Mouse (Mus musculus) myocyte (in vitro differentiated cells): Measurements from ENCODE around the gene G0s2. TPM values are rescaled to one million over a fixed set of nuclear protein-coding genes. Genes with fewer than 3 reads are reported as not detected.

Experiments
- H3K27me3 ChIP-seq: one replicate; pipeline ENCODE4 v1.6.1; 2011; ENCODE audit not compliant: control insufficient read depth, insufficient read depth, insufficient read length
- H3K36me3 ChIP-seq: one replicate; pipeline ENCODE4 v1.6.1; 2011; ENCODE audit not compliant: control insufficient read depth, insufficient read depth
- H3K4me2 ChIP-seq: one replicate; pipeline ENCODE4 v1.6.1; 2011; ENCODE audit warnings: low read depth, control low read depth
- H3K4me3 ChIP-seq: one replicate; pipeline ENCODE4 v1.5.1; 2011; ENCODE audit warnings: mild to moderate bottlenecking, control low read depth, moderate library complexity
- H3K79me2 ChIP-seq: one replicate; pipeline ENCODE4 v1.6.1; 2011; ENCODE audit not compliant: control insufficient read depth, insufficient read depth
- H3ac ChIP-seq: one replicate; pipeline ENCODE4 v1.6.1; 2011; ENCODE audit not compliant: control insufficient read depth, insufficient read length
- CEBPB ChIP-seq: IDR thresholded peaks from 2 replicates; pipeline ENCODE4 v1.6.1; 2011; ENCODE audit warnings: mild to moderate bottlenecking, moderate library complexity; ENCODE audit not compliant: poor library complexity, insufficient read depth, severe bottlenecking
- E2F4 ChIP-seq: IDR thresholded peaks from one replicate; pipeline ENCODE4 v1.6.1; 2011; ENCODE audit warnings: mild to moderate bottlenecking, control low read depth, moderate library complexity; ENCODE audit not compliant: insufficient read depth
- MAX ChIP-seq: IDR thresholded peaks from one replicate; pipeline ENCODE4 v1.6.1; 2011; ENCODE audit warnings: low read depth, mild to moderate bottlenecking, control low read depth
- MYOD1 ChIP-seq, 3 experiments: IDR thresholded peaks; one replicate each; pipeline ENCODE4 v1.6.1; 2011; ENCODE audit warnings: control low read depth in 2 of 3, low read depth in 2 of 3, mild to moderate bottlenecking in 2 of 3, moderate library complexity in 1 of 3; ENCODE audit not compliant: insufficient read length in 2 of 3, control insufficient read depth in 1 of 3
- MYOG ChIP-seq, 3 experiments: IDR thresholded peaks; one replicate each; pipeline ENCODE4 v1.6.1; 2011; ENCODE audit warnings: control low read depth in 2 of 3, low read depth in 2 of 3, mild to moderate bottlenecking in 2 of 3; ENCODE audit not compliant: insufficient read length in 2 of 3, control insufficient read depth in 1 of 3, insufficient read depth in 1 of 3
- POLR2A ChIP-seq: IDR thresholded peaks from one replicate; pipeline ENCODE4 v1.6.1; 2011; ENCODE audit warnings: low read depth, mild to moderate bottlenecking, control low read depth, moderate library complexity; ENCODE audit not compliant: insufficient read length
- POLR2AphosphoS2 ChIP-seq: IDR thresholded peaks from one replicate; pipeline ENCODE4 v1.6.1; 2011; ENCODE audit warnings: low read depth, control low read depth; ENCODE audit not compliant: insufficient read length
- REST ChIP-seq: IDR thresholded peaks from one replicate; pipeline ENCODE4 v1.6.1; 2011; ENCODE audit warnings: mild to moderate bottlenecking, control low read depth, moderate library complexity; ENCODE audit not compliant: insufficient read depth, insufficient read length
- SRF ChIP-seq: IDR thresholded peaks from one replicate; pipeline ENCODE4 v1.6.1; 2011; ENCODE audit warnings: low read depth; ENCODE audit not compliant: control insufficient read depth, insufficient read length
- TCF12 ChIP-seq: IDR thresholded peaks from one replicate; pipeline ENCODE4 v1.6.1; 2011; ENCODE audit warnings: mild to moderate bottlenecking, control low read depth; ENCODE audit not compliant: poor library complexity, insufficient read depth, severe bottlenecking
- TCF3 ChIP-seq: IDR thresholded peaks from one replicate; pipeline ENCODE4 v1.6.1; 2011; ENCODE audit warnings: low read depth, control low read depth; ENCODE audit not compliant: insufficient read length
- USF1 ChIP-seq: IDR thresholded peaks from one replicate; pipeline ENCODE4 v1.6.1; 2011; ENCODE audit warnings: low read depth, mild to moderate bottlenecking, control low read depth, moderate library complexity
- polyA plus RNA-seq: library from polyadenylated mRNA; unstranded; fragments of >200 nt; fragmentation: generic; extraction: Trizol; gene quantifications from one replicate; pipeline ENCODE4 v1.2.1, GENCODE M21; 2012; ENCODE audit warnings: missing spikeins

Gene G0s2
- polyA plus RNA-seq, 1 experiment: 206 TPM

DNA sequence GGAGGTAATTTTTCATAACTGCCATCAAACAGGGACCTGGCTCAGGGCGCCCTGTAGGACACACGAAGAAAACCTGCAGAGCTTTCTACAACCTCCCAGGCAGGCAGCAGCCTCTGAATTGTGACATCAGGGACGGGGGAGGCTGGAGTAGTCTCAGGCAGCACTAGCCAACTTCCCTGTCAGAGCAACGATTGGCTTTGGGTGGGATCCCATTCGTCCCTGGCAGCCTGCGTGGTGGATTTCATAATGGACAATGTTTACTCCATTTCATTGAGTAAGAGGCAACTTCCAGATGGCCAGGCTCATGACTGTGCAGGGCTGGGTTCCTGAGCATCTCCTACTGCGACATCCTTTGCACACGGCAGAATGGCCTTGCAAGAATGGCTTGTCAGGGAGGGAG is 30.8 kb downstream of the G0s2 start:
- TF ChIP-seq MYOG (IDR thresholded peaks at IDR 0.05; ENCODE audit: control insufficient read depth in 1 of 3, insufficient read depth in 1 of 3, insufficient read length in 2 of 3, low read depth in 2 of 3): no peak
- no peak for TF ChIP-seq POLR2AphosphoS2
- TF ChIP-seq E2F4: no peak
- TF ChIP-seq POLR2A: no peak
- no peak for TF ChIP-seq SRF
- no peak for TF ChIP-seq MYOD1 (IDR thresholded peaks at IDR 0.05; ENCODE audit: control insufficient read depth in 1 of 3, insufficient read length in 2 of 3, low read depth in 2 of 3)
- no peak for TF ChIP-seq USF1
- TF ChIP-seq TCF3: no peak
- no peak for TF ChIP-seq TCF12
- H3ac ChIP-seq: no peak overlapping the region
- H3K4me3 ChIP-seq: no peak overlapping the region
- H3K4me2 ChIP-seq: no peak overlapping the region
- no peaks in the 10 kb centered on the region for H3K36me3 ChIP-seq
- H3K79me2 ChIP-seq: no peaks in the 10 kb centered on the region
- H3K27me3 ChIP-seq: no peaks in the 10 kb centered on the region

DNA sequence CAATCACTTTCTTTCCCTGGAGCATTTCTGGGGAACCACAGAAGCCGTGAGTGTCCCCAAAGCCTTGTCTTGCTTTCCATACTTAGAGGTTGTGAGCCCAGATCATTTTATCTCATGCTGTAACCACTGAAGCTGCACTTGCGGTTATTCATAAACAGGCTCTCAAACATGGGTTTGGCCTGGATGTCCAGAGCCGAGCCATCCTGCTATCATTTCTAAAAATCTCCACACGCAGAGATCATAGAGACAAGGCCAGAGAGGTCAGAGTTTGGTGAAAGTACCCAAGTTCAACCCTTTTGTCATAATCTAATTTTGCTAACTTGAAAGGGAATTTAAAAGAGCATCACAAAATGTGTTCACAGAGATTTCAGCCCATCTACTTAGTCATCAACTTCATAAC is 31.6 kb downstream of the G0s2 start:
- no peaks in the 10 kb centered on the region for H3K36me3 ChIP-seq
- H3ac ChIP-seq: no peak overlapping the region
- H3K4me2 ChIP-seq: no peak overlapping the region
- no peaks in the 10 kb centered on the region for H3K79me2 ChIP-seq
- no peaks in the 10 kb centered on the region for H3K27me3 ChIP-seq
- TF ChIP-seq POLR2A (no peak), MYOG (IDR thresholded peaks at IDR 0.05; ENCODE audit: control insufficient read depth in 1 of 3, insufficient read depth in 1 of 3, insufficient read length in 2 of 3, low read depth in 2 of 3) (no peak), CEBPB (no peak), MAX (no peak), MYOD1 (IDR thresholded peaks at IDR 0.05; ENCODE audit: control insufficient read depth in 1 of 3, insufficient read length in 2 of 3, low read depth in 2 of 3) (no peak), POLR2AphosphoS2 (no peak), E2F4 (no peak), USF1 (no peak), REST (no peak), SRF (no peak), TCF12 (no peak), TCF3 (no peak)
- no peak overlapping the region for H3K4me3 ChIP-seq

DNA sequence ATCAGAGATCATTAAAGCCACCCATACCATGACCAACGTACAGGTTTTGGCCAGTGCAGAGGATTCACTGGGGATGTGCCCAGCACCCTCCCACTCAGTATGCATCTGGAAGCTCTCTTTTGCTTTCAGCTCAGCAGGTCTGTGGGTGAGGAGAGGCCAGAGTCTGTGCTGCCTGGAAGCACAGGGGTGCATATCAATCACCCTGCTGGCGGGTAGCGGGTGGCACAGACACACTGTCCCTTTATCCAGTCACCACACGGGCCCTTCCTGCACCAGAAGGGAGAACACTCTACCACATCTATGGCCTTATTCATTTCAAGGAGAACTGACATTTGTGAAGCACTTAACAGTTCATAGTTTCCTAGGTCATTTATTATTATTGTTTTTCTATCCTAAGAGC is 34.6 kb downstream of the G0s2 start:
- Histone ChIP-seq H3K27me3 (no peaks in the 10 kb centered on the region), H3K36me3 (no peaks in the 10 kb centered on the region), H3K79me2 (no peaks in the 10 kb centered on the region), H3K4me2 (no peak overlapping the region), H3ac (no peak overlapping the region), H3K4me3 (no peak overlapping the region)
- TF ChIP-seq SRF: no peak
- TF ChIP-seq E2F4: no peak
- no peak for TF ChIP-seq TCF12
- no peak for TF ChIP-seq POLR2A
- TF ChIP-seq MYOD1 (IDR thresholded peaks at IDR 0.05; ENCODE audit: control insufficient read depth in 1 of 3, insufficient read length in 2 of 3, low read depth in 2 of 3): no peak
- TF ChIP-seq TCF3: no peak
- no peak for TF ChIP-seq MAX
- TF ChIP-seq USF1: no peak
- no peak for TF ChIP-seq REST
- no peak for TF ChIP-seq POLR2AphosphoS2
- TF ChIP-seq CEBPB: no peak
- TF ChIP-seq MYOG (IDR thresholded peaks at IDR 0.05; ENCODE audit: control insufficient read depth in 1 of 3, insufficient read depth in 1 of 3, insufficient read length in 2 of 3, low read depth in 2 of 3): no peak

DNA sequence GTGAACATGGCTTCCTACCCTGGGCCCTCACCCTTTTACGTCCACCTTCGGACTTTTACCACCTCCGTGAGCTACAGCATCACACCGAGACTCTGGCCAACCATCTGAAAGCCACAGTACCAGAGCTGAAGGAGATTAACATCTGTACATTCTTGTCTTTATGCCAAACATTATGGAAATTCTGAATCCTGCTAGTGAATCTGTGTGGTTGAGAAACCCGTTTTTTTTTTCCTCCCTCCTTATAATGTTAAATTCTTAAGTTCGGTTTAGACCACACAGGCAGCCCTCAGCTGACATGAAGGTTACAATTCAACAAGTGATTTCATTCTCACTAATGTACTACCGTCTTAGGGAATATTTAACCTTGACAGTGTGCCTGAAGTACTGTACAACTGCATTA is 38.1 kb downstream of the G0s2 start:
- Histone ChIP-seq H3ac (no peak overlapping the region), H3K4me2 (no peak overlapping the region), H3K79me2 (no peaks in the 10 kb centered on the region), H3K27me3 (no peaks in the 10 kb centered on the region), H3K4me3 (no peak overlapping the region), H3K36me3 (no peaks in the 10 kb centered on the region)
- no peak for TF ChIP-seq POLR2A
- no peak for TF ChIP-seq POLR2AphosphoS2
- no peak for TF ChIP-seq TCF12
- TF ChIP-seq MYOD1 (IDR thresholded peaks at IDR 0.05; ENCODE audit: control insufficient read depth in 1 of 3, insufficient read length in 2 of 3, low read depth in 2 of 3): no peak

DNA sequence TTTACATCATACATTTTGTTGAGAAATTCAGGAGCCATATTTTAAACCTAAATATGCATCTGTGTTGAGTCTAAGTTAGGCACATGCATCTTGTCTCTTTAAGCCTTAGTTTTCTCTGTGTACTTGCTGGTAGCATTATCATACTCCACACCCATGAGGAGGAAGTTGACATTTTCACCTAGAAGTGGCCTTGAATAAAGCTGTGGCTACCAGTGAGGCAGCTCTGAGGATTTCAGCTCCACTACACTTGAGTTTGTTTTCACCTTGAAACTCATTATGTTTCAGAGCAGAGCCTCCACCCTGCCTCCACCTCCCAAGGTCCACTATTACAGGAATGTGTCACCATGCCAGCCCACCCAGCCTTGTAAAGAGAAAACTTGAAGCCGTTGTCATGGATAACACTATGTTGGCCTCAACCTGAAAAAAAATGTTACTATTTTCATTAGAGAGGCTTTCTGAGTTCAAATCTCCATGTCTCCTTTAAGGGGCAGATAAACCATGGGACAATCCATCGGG is 38.8 kb downstream of the G0s2 start:
- Histone ChIP-seq H3K4me3 (no peak overlapping the region), H3K4me2 (no peak overlapping the region), H3K36me3 (no peaks in the 10 kb centered on the region), H3K27me3 (no peaks in the 10 kb centered on the region), H3K79me2 (no peaks in the 10 kb centered on the region), H3ac (no peak overlapping the region)
- TF ChIP-seq MYOG (IDR thresholded peaks at IDR 0.05; ENCODE audit: control insufficient read depth in 1 of 3, insufficient read depth in 1 of 3, insufficient read length in 2 of 3, low read depth in 2 of 3): no peak
- TF ChIP-seq TCF12: no peak
- TF ChIP-seq POLR2A: no peak
